Mouse (Mus musculus) lung, postnatal 0 days (tissue): ENCODE measurements at regions not wholly inside any gene's neighbourhood (a gene's known extent, or its start where the extent isn't known, plus 50 kb on each side); places are given as distances from the start of the nearest gene placed in this dataset.

Experiments used
- ATAC-seq: fragments of 200-750 bp; cut with Nextera tagmentation; 2 replicates; pipeline ENCODE4 v1.8.0; 2017; ENCODE audit warnings: moderate library complexity
- DNase-seq: peaks from one replicate; pipeline ENCODE4 v3.0.0-alpha.2; 2016; ENCODE audit warnings: low spot score
- H3K27ac ChIP-seq: fragments of 300-500 bp; sonication (generic); 2 replicates; pipeline ENCODE4 v1.5.1; 2014; ENCODE audit warnings: antibody characterized with exemption, mild to moderate bottlenecking, low read length, mixed read lengths
- H3K27me3 ChIP-seq: fragments of 300-500 bp; sonication (generic); replicated peaks from 2 replicates; pipeline ENCODE4 v1.6.1; 2014; ENCODE audit warnings: low read length, mixed read lengths; ENCODE audit not compliant: insufficient read depth
- H3K36me3 ChIP-seq: fragments of 300-500 bp; sonication (generic); 2 replicates; pipeline ENCODE4 v1.6.1; 2014; ENCODE audit warnings: low read length, mixed read lengths; ENCODE audit not compliant: insufficient read depth
- H3K4me1 ChIP-seq: fragments of 300-500 bp; sonication (generic); 2 replicates; pipeline ENCODE4 v1.6.1; 2014; ENCODE audit warnings: antibody characterized with exemption, low read depth, low read length, mixed read lengths; ENCODE audit not compliant: insufficient read depth
- H3K4me2 ChIP-seq: fragments of 300-500 bp; sonication (generic); replicated peaks from 2 replicates; pipeline ENCODE4 v1.6.1; 2014; ENCODE audit warnings: low read depth, mild to moderate bottlenecking, low read length, moderate library complexity, mixed read lengths
- H3K4me3 ChIP-seq: fragments of 300-500 bp; sonication (generic); 2 replicates; pipeline ENCODE4 v1.5.1; 2014; ENCODE audit warnings: low read depth, low read length
- H3K9ac ChIP-seq: fragments of 300-500 bp; sonication (generic); replicated peaks from 2 replicates; pipeline ENCODE4 v1.6.1; 2014; ENCODE audit warnings: low read depth, mild to moderate bottlenecking
- H3K9me3 ChIP-seq: fragments of 300-500 bp; sonication (generic); 2 replicates; pipeline ENCODE4 v1.6.1; 2016; ENCODE audit warnings: low read length, mixed read lengths
- CTCF ChIP-seq: IDR thresholded peaks from 2 replicates; pipeline ENCODE4 v1.5.1; 2016; ENCODE audit warnings: antibody characterized with exemption, mild to moderate bottlenecking
- EP300 ChIP-seq: IDR thresholded peaks from 2 replicates; pipeline ENCODE4 v1.6.1; 2016; ENCODE audit warnings: antibody characterized with exemption, mild to moderate bottlenecking, control low read depth
- whole genome bisulfite sequencing: fragments of 180-500 bp; shearing (Covaris S2); extraction: QIAGEN DNeasy Blood & Tissue Kit; methylation state at CpG from one replicate; pipeline ENCODE4 v1.1.7; 2014; 5-methylcytosine and 5-hydroxymethylcytosine counted together

GRCm38 (mm10) chr1:194026213-194026612 lies 591.8 kb upstream of the Plxna2 start:
- H3K36me3 ChIP-seq: no peaks in the 10 kb centered on the region
- no peaks in the 10 kb centered on the region for H3K9me3 ChIP-seq
- H3K4me2 ChIP-seq: no peak overlapping the region
- no peak overlapping the region for H3K9ac ChIP-seq
- no peak for TF ChIP-seq EP300
- no peak for TF ChIP-seq CTCF
- 28% methylated on average over 2 of the region's 2 CpGs for WGBS
- ATAC-seq: no peak
- no peaks in the 10 kb centered on the region for H3K4me1 ChIP-seq
- no peak for DNase-seq
- no peaks in the 10 kb centered on the region for H3K27me3 ChIP-seq
- no peak overlapping the region for H3K4me3 ChIP-seq
- no peak overlapping the region for H3K27ac ChIP-seq

DNA sequence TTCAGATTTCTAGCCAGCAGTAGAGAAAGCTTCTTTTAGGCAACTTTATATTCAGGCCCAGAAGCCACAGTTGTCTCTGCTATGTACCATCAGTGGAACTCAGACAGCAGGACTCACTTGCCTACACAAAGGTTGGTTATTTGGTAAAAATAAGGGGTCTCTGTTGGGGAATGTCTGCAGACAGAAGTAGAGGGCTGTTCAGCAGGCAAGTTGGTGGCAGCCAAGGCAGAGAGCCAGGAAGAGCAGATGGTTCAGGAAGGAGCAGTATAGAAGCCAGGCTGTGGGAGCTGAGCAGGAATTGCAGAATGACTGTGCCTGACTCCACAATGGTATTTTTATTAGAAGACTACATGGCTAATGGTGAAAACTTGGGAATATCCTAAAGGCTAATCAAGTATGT lies 598.7 kb upstream of the Plxna2 start:
- Histone ChIP-seq H3K4me1 (no peaks in the 10 kb centered on the region), H3K9me3 (no peaks in the 10 kb centered on the region), H3K36me3 (no peaks in the 10 kb centered on the region), H3K9ac (no peak overlapping the region), H3K27me3 (no peaks in the 10 kb centered on the region), H3K27ac (no peak overlapping the region), H3K4me2 (no peak overlapping the region), H3K4me3 (no peak overlapping the region)
- no peak for DNase-seq
- no peak for TF ChIP-seq EP300
- no peak for TF ChIP-seq CTCF
- no peak for ATAC-seq

DNA sequence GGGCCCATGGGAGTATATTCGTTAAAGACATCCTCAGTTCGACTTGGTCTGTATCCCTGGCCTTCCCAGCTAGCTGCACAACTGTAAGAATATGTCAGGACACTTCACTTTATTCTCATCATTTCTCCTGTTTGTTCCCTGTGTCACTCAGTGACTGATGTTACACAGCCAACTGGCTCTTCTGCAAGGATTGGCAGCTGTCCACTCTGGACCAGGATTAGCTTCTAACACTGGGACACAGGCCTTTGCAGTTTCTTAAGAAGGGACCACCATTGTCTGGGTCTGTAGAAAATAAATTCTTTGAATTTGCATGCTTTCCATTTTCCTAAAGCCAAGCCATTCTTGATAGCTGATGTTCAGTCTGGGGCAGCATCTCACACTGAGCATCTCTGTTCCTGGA lies 622.1 kb upstream of the Camk1g start:
- H3K4me2 ChIP-seq: no peak overlapping the region
- DNase-seq (no peak), ATAC-seq (no peak)
- no peaks in the 10 kb centered on the region for H3K9me3 ChIP-seq
- no peaks in the 10 kb centered on the region for H3K4me1 ChIP-seq
- H3K4me3 ChIP-seq: no peak overlapping the region
- TF ChIP-seq CTCF (no peak), EP300 (no peak)
- WGBS: 51% methylated on average over 2 of the region's 2 CpGs
- H3K36me3 ChIP-seq: no peaks in the 10 kb centered on the region
- no peak overlapping the region for H3K27ac ChIP-seq
- no peak overlapping the region for H3K9ac ChIP-seq
- no peaks in the 10 kb centered on the region for H3K27me3 ChIP-seq

GRCm38 (mm10) chr1:193989956-193990675 lies 620.0 kb upstream of the Camk1g start:
- 65% methylated on average over 10 of the region's 10 CpGs for WGBS
- no peak overlapping the region for H3K4me3 ChIP-seq
- peak; percentile 19; the same call in 1 of the 2 replicates for ATAC-seq

DNA sequence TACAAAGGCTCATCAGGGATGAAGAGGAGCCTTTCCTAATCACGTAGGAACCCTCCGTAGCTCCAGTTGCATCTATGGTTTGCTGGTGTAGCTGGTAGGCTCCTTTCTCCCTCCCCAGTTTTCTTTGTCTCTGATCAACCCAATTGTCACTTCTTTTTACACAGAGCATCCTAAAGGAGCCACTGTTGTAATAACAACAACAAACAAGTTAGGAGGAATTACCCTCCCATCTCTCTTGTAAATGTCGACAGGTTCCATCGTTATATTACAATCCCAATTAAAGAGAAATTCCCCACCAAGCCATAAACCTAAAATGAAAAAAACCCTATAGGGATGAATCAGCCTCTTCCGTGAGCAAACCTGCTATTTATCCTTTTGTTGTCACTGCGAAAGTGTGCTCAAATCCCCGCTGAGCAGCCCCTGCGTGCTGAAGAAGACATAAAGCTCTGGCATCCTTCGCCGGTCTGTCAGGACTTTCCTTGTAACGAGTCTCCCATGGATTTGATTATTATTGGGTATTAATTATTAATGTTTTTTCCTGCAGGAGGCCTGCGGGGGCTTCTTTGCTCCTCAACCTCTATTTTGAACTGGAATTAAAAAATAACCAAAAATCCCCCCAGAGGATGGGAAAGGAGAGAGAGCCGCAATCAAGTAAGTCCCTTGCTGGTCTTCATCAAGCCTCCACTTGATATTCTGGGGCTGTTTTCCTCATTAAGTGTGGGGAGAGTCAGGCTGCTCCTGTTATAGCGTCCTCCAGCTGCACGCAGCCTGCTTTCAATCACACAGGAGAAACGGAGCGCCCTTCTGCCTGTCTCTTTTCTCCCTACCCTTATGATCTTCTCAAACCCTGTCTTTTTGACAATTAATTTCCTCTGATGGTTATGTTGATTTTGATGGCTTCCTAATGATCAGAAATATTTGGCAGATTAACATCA lies 619.1 kb upstream of the Camk1g start:
- H3K4me2 ChIP-seq: no peak overlapping the region
- no peaks in the 10 kb centered on the region for H3K4me1 ChIP-seq
- ATAC-seq (peak; percentile 48), DNase-seq (peak; percentile 29)
- H3K36me3 ChIP-seq: no peaks in the 10 kb centered on the region
- no peaks in the 10 kb centered on the region for H3K9me3 ChIP-seq
- no peak overlapping the region for H3K27ac ChIP-seq
- H3K27me3 ChIP-seq: no peaks in the 10 kb centered on the region
- H3K4me3 ChIP-seq: no peak overlapping the region
- no peak overlapping the region for H3K9ac ChIP-seq
- no peak for TF ChIP-seq CTCF
- no peak for TF ChIP-seq EP300
- WGBS: 45% methylated on average over 17 of the region's 17 CpGs

More at GRCm38 (mm10) chr1:193989956-193990675, 620.0 kb upstream of the Camk1g start:
- H3K27me3 ChIP-seq: no peaks in the 10 kb centered on the region
- TF ChIP-seq CTCF (no peak), EP300 (no peak)
- H3K27ac ChIP-seq: no peak overlapping the region
- H3K36me3 ChIP-seq: no peaks in the 10 kb centered on the region
- no peaks in the 10 kb centered on the region for H3K4me1 ChIP-seq
- no peaks in the 10 kb centered on the region for H3K9me3 ChIP-seq
- no peak overlapping the region for H3K9ac ChIP-seq
- DNase-seq: peak; percentile 24
- no peak overlapping the region for H3K4me2 ChIP-seq

GRCm38 (mm10) chr1:193980571-193980970 lies 610.5 kb upstream of the Camk1g start:
- no peaks in the 10 kb centered on the region for H3K4me1 ChIP-seq
- no peaks in the 10 kb centered on the region for H3K36me3 ChIP-seq
- ATAC-seq: no peak
- no peaks in the 10 kb centered on the region for H3K9me3 ChIP-seq
- H3K4me3 ChIP-seq: no peak overlapping the region
- no peak for DNase-seq
- TF ChIP-seq CTCF (no peak), EP300 (no peak)
- WGBS: 75% methylated on average over 4 of the region's 4 CpGs
- H3K27me3 ChIP-seq: no peaks in the 10 kb centered on the region
- no peak overlapping the region for H3K27ac ChIP-seq
- H3K9ac ChIP-seq: no peak overlapping the region
- no peak overlapping the region for H3K4me2 ChIP-seq
